Mouse (Mus musculus) stomach, postnatal 0 days (tissue): ENCODE results near the gene Brd9. TPM values are rescaled to one million over a fixed set of nuclear protein-coding genes. Genes with fewer than 3 reads are reported as not detected.

Experiments
- ATAC-seq: fragments of 200-750 bp; cut with Nextera tagmentation; 2 replicates; pipeline ENCODE4 v1.8.0; 2017; ENCODE audit not compliant: low FRiP score, low TSS enrichment
- DNase-seq: peaks from one replicate; pipeline ENCODE4 v3.0.0-alpha.2; 2016; ENCODE audit warnings: low spot score
- H3K27ac ChIP-seq: fragments of 300-500 bp; sonication (generic); replicated peaks from 2 replicates; pipeline ENCODE4 v1.5.1; 2014; ENCODE audit warnings: mild to moderate bottlenecking, control low read depth
- H3K27me3 ChIP-seq: fragments of 300-500 bp; sonication (generic); 2 replicates; pipeline ENCODE4 v1.6.1; 2014; ENCODE audit warnings: low read length; ENCODE audit not compliant: control insufficient read depth, insufficient read depth
- H3K36me3 ChIP-seq: fragments of 300-500 bp; sonication (generic); 2 replicates; pipeline ENCODE4 v1.6.1; 2014; ENCODE audit warnings: low read length, mixed read lengths; ENCODE audit not compliant: control insufficient read depth, insufficient read depth
- H3K4me1 ChIP-seq: fragments of 300-500 bp; sonication (generic); replicated peaks from 2 replicates; pipeline ENCODE4 v1.6.1; 2014; ENCODE audit warnings: antibody characterized with exemption; ENCODE audit not compliant: control insufficient read depth, insufficient read depth
- H3K4me2 ChIP-seq: fragments of 300-500 bp; sonication (generic); replicated peaks from 2 replicates; pipeline ENCODE4 v1.6.1; 2014; ENCODE audit warnings: low read depth, mild to moderate bottlenecking, control low read depth, moderate library complexity
- H3K4me3 ChIP-seq: fragments of 300-500 bp; sonication (generic); 2 replicates; pipeline ENCODE4 v1.5.1; 2014; ENCODE audit warnings: low read depth, low read length, control low read depth
- H3K9ac ChIP-seq: fragments of 300-500 bp; sonication (generic); 2 replicates; pipeline ENCODE4 v1.6.1; 2014; ENCODE audit warnings: mild to moderate bottlenecking, low read length, control low read depth, mixed read lengths
- H3K9me3 ChIP-seq: fragments of 300-500 bp; sonication (generic); 2 replicates; pipeline ENCODE4 v1.6.1; 2016; ENCODE audit warnings: low read length; ENCODE audit not compliant: control insufficient read depth
- CTCF ChIP-seq: IDR thresholded peaks from 2 replicates; pipeline ENCODE4 v1.5.1; 2016; ENCODE audit warnings: antibody characterized with exemption, low read depth, mild to moderate bottlenecking, moderate library complexity
- EP300 ChIP-seq: optimal IDR thresholded peaks from 2 replicates; pipeline ENCODE3; 2016; ENCODE audit warnings: antibody characterized with exemption
- WGBS: fragments of 180-500 bp; shearing (Covaris S2); extraction: QIAGEN DNeasy Blood & Tissue Kit; methylation state at CpG from one replicate; pipeline ENCODE4 v1.1.7; 2014; 5-methylcytosine and 5-hydroxymethylcytosine counted together
- polyA plus RNA-seq: library from polyadenylated mRNA; unstranded; fragments of >200 nt; fragmentation: Nextera tagmentation; extraction: Ambion mirVana; gene quantifications from 2 replicates; pipeline ENCODE4 v1.2.1, GENCODE M21; 2015

Brd9 gene
- 21.1 and 21.7 TPM in 2 replicates for polyA plus RNA-seq

DNA sequence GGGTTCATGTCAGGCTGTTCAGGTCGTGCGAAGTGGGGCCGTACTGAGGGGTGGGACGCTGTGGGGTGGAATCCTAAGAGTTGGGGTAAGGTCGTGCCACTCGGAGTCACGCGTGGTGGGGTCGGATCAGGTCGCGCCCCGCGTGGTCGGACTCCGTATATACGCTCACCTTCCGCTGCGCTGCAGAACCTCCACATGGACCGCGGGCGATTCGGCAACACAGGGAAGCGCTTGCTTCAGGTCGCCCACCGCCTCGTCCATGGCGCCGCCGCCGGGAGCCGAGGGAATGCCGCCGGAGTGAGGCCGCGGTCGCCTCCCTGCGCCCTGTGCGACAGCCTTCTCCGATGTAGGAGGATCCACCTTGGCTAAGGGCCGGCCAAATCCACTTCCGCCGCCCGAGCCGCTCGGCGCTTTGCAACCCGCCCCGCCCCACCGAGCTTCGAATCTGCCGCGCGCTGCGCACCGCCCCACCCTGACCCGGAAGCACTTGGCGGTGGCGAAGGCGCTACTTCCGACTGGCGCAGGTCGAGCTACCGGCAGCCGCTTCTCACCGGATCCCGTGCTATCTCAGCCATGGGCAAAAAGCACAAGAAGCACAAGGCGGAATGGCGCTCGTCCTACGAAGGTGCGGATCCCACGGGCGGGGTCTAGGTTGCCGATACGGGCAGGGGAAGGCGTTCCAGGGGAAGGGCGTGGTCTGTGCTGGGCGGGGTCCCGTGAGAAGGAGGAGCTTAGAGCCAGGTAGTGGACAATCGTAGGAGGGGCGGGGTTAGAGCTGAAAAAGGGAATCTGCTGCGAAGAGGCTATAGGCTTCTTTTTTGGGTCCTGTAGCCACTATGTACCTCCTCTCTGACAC lies at the start of gene Brd9, which contains the start of gene Trip13:
TSS of gene Brd9 (plus strand) at position 491 of the 856 bp plus-strand sequence.
TSS of gene Trip13 (minus strand) at position 464 of the 856 bp plus-strand sequence.
- Histone ChIP-seq H3K4me2 (peak within 1 kb of the TSS; percentile 84), H3K9ac (peak within 1 kb of the TSS; percentile 86), H3K4me3 (peak within 1 kb of the TSS; percentile 74), H3K4me1 (peaks cover 4% of the 10 kb centered on the region; the same call in 1 of the 2 replicates), H3K27me3 (no peaks in the 10 kb centered on the region), H3K36me3 (peaks cover 6% of the 10 kb centered on the region), H3K27ac (peak within 1 kb of the TSS; percentile 92), H3K9me3 (no peaks in the 10 kb centered on the region)
- ATAC-seq: peak; percentile 98
- WGBS: under 1% methylated on average over 79 of the region's 82 CpGs
- peak; percentile 96 for DNase-seq
- TF ChIP-seq CTCF (peak; percentile 14; the same call in 1 of the 2 replicates), EP300 (no peak)

GRCm38 (mm10) chr13:73892493-73893178 lies 45.0 kb upstream of the Brd9 start:
- TF ChIP-seq EP300 (no peak), CTCF (no peak)
- Histone ChIP-seq H3K27ac (peak overlapping the region; percentile 46), H3K4me2 (no peak overlapping the region), H3K27me3 (no peaks in the 10 kb centered on the region), H3K9ac (no peak overlapping the region), H3K4me1 (peaks cover 2% of the 10 kb centered on the region; the same call in 1 of the 2 replicates), H3K9me3 (no peaks in the 10 kb centered on the region), H3K36me3 (no peaks in the 10 kb centered on the region), H3K4me3 (no peak overlapping the region)
- ATAC-seq: peak; percentile 74; the same call in 1 of the 2 replicates
- 33% methylated on average over 6 of the region's 6 CpGs for WGBS
- DNase-seq: no peak

DNA sequence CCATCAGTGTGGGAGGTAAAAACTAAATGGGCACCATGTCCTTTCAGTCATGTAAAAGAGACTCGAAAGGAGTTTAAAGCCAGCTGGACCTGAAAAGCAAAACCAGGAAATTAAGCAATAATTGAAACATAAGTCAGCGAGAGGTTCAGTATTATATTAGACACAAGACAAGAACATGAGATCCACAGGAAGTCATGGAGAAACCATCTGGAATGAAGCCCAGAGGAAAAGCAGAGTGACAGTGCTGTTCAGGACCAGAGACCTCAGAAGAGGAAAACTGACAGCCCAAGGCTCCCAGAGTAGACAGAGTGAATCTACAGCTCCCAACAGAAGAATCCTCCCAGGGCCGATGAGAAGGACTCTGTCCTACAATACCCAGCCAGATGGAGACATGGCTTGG lies 40.0 kb upstream of the Brd9 start:
- Histone ChIP-seq H3K9ac (no peak overlapping the region), H3K36me3 (no peaks in the 10 kb centered on the region), H3K9me3 (no peaks in the 10 kb centered on the region), H3K4me3 (no peak overlapping the region), H3K4me1 (no peaks in the 10 kb centered on the region; the same call in 1 of the 2 replicates), H3K27ac (no peak overlapping the region), H3K4me2 (no peak overlapping the region), H3K27me3 (no peaks in the 10 kb centered on the region)
- DNase-seq: no peak
- TF ChIP-seq EP300 (no peak), CTCF (no peak)
- ATAC-seq: no peak
- WGBS: 56% methylated on average over 3 of the region's 3 CpGs

DNA sequence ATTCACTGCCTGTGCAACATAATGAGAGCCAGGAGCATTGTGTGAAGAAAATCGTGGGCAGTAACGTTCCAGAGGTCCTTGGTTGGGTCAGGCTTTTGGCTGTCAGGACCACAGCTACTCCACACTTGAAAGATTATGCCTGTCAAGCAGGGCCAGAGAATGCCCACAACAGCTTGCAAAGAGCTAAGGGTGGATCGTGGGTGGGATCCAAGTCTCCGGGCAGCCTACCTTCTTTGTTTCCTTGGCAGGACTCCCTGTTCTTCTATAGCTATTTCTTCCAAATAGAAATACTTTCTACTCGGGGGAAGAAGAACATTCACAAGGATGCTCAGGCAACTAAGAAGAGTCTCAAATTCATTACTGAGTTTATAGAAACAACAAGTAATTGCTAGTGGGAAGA lies 30.5 kb upstream of the Brd9 start:
- no peak overlapping the region for H3K27ac ChIP-seq
- DNase-seq (no peak), ATAC-seq (no peak)
- WGBS: 71% methylated on average over 5 of the region's 5 CpGs
- TF ChIP-seq CTCF (no peak), EP300 (no peak)
- no peaks in the 10 kb centered on the region for H3K36me3 ChIP-seq
- H3K4me1 ChIP-seq: no peaks in the 10 kb centered on the region
- H3K4me2 ChIP-seq: no peak overlapping the region
- no peak overlapping the region for H3K4me3 ChIP-seq
- no peaks in the 10 kb centered on the region for H3K27me3 ChIP-seq
- no peak overlapping the region for H3K9ac ChIP-seq
- no peaks in the 10 kb centered on the region for H3K9me3 ChIP-seq

GRCm38 (mm10) chr13:73907683-73908412 lies 29.8 kb upstream of the Brd9 start:
- peak; percentile 53; the same call in 1 of the 2 replicates for ATAC-seq
- Histone ChIP-seq H3K27ac (no peak overlapping the region), H3K4me2 (no peak overlapping the region), H3K9me3 (no peaks in the 10 kb centered on the region), H3K4me1 (no peaks in the 10 kb centered on the region), H3K4me3 (no peak overlapping the region), H3K36me3 (no peaks in the 10 kb centered on the region), H3K9ac (no peak overlapping the region; the same call in 1 of the 2 replicates), H3K27me3 (no peaks in the 10 kb centered on the region)
- peak; percentile 20 for DNase-seq
- WGBS: 62% methylated on average over 2 of the region's 2 CpGs
- TF ChIP-seq EP300 (no peak), CTCF (peak; percentile 92)
